Mouse (Mus musculus) cerebellum, adult 2 months (tissue): Measurements from ENCODE around the gene Pi4k2b.

ENCODE experiments used
- CTCF ChIP-seq: fragments of 200-500 bp; IDR thresholded peaks from 2 replicates; pipeline ENCODE4 v1.5.1; 2011; ENCODE audit warnings: low read depth, mild to moderate bottlenecking, control low read depth, low read length, moderate library complexity, borderline replicate concordance; ENCODE audit not compliant: insufficient read depth
- POLR2A ChIP-seq: fragments of 200-500 bp; IDR thresholded peaks from 2 replicates; pipeline ENCODE4 v1.6.1; 2011; ENCODE audit warnings: low read length, control low read depth, borderline replicate concordance; ENCODE audit not compliant: insufficient read depth

GRCm38 (mm10) chr5:52818676-52819075 lies 77.3 kb downstream of the Pi4k2b start:
- no peak for TF ChIP-seq POLR2A
- TF ChIP-seq CTCF = no peak
